Mouse (Mus musculus) testis, adult 2 months (tissue): Measurements from ENCODE around the gene Ryk.

Source experiments
- CTCF ChIP-seq: fragments of 200-500 bp; IDR thresholded peaks from 2 replicates; pipeline ENCODE4 v1.5.1; 2012; ENCODE audit warnings: low read depth, mild to moderate bottlenecking, inconsistent platforms, low read length, moderate library complexity; ENCODE audit not compliant: control insufficient read depth, insufficient read depth, insufficient replicate concordance
- POLR2A ChIP-seq: fragments of 200-500 bp; IDR thresholded peaks from 2 replicates; pipeline ENCODE4 v1.6.1; 2012; ENCODE audit warnings: low read depth, mild to moderate bottlenecking, inconsistent platforms, low read length, moderate library complexity; ENCODE audit not compliant: control insufficient read depth

- TF ChIP-seq CTCF (no peak), POLR2A (no peak)
These were observed 7.8 kb downstream of the Ryk start for GRCm38 (mm10) chr9:102842498-102842897.
